Mouse (Mus musculus): Measurements from ENCODE around the gene Mrnip. TPM values are rescaled to one million over a fixed set of nuclear protein-coding genes. Genes with fewer than 3 reads are reported as not detected.
A peak's percentile ranks its signal among the peaks of the same experiment; 100 is the strongest.

The Mrnip gene
- polyA plus RNA-seq, 1 experiment from 2014 or later: 33.7 TPM

DNA sequence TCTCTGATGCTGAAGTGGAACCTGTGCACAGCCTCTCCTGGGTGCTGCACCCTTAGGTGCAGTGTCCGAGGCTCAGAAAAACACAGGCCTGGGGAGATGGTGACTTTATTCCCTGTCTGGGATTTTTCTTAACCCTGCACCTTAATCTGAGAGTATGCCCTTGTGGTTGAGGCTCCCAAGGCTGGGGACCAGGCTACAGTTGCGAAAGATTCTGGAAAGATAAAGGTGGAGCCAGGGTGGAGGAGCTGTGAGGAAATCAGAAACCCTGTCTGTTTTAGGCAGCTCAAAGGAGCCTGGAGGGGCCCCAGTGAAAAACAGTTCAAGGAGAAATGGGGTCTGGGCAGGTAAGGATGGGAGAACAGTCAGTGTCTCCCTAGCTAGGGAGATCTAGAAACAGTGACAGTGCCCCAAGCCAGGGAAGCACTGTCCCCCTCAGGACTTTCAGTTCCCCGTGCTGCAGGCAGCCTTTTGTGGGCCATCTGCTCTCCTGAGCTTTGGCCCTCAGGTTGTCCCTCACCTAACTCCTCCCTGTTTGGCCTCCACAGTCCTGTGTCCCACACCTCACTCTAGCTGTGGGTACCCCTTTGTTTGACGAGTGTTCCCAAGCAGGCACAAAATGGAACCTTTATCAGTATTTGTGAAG is 42.6 kb downstream of the Mrnip start:
- 78% methylated on average over 4 of the region's 4 CpGs for WGBS
- ATAC-seq: no peak
- H3K27ac ChIP-seq (ENCODE audit: low read length): no peak overlapping the region

DNA sequence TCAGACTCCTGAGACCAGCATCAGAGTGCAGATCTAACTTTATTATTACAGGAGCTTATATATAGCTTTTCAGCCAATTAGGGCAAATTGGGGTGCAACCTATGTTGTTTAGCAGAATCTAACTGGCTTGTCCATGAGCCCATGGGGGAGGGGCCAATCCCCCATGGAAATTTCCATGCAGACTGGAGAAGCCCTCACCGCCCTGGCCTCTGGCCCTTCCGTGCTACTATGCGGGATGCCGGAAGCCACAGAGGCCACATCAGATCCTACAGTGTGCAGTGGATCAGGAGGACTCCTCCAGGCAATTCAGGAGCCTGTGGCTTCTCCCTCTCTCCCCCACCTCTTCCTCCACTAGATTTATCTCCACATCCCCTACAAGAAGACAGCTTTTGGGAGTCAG is 43.6 kb downstream of the Mrnip start:
- no peak overlapping the region for H3K4me2 ChIP-seq (ENCODE audit: low read length)
- ATAC-seq: no peak
- no peak overlapping the region for H3K27ac ChIP-seq (ENCODE audit: low read length)
- WGBS: 69% methylated on average over 4 of the region's 4 CpGs
- H3K27me3 ChIP-seq (replicated peaks; ENCODE audit: control insufficient read depth, insufficient read depth, low read length): no peaks in the 10 kb centered on the region
- H3K4me3 ChIP-seq (replicated peaks; ENCODE audit: low read length): no peak overlapping the region
- no peak overlapping the region for H3K9ac ChIP-seq (replicated peaks; ENCODE audit: low read depth, low read length)
- peaks cover 4% of the 10 kb centered on the region for H3K4me1 ChIP-seq (replicated peaks; ENCODE audit: control insufficient read depth, insufficient read depth, low read length)
- H3K36me3 ChIP-seq (ENCODE audit: control insufficient read depth, insufficient read depth): no peaks in the 10 kb centered on the region
- no peaks in the 10 kb centered on the region for H3K9me3 ChIP-seq (ENCODE audit: control insufficient read depth, low read length)

More for the DNA sequence above, 42.6 kb downstream of the Mrnip start:
- no peak overlapping the region for H3K9ac ChIP-seq (replicated peaks; ENCODE audit: low read depth, low read length)
- H3K4me2 ChIP-seq (ENCODE audit: low read length): no peak overlapping the region
- no peaks in the 10 kb centered on the region for H3K27me3 ChIP-seq (replicated peaks; ENCODE audit: control insufficient read depth, insufficient read depth, low read length)
- no peaks in the 10 kb centered on the region for H3K36me3 ChIP-seq (ENCODE audit: control insufficient read depth, insufficient read depth)
- no peak overlapping the region for H3K4me3 ChIP-seq (replicated peaks; ENCODE audit: low read length)
- no peaks in the 10 kb centered on the region for H3K9me3 ChIP-seq (ENCODE audit: control insufficient read depth, low read length)
- peaks cover 2% of the 10 kb centered on the region; the same call in 1 of the 2 replicates for H3K4me1 ChIP-seq (replicated peaks; ENCODE audit: control insufficient read depth, insufficient read depth, low read length)

DNA sequence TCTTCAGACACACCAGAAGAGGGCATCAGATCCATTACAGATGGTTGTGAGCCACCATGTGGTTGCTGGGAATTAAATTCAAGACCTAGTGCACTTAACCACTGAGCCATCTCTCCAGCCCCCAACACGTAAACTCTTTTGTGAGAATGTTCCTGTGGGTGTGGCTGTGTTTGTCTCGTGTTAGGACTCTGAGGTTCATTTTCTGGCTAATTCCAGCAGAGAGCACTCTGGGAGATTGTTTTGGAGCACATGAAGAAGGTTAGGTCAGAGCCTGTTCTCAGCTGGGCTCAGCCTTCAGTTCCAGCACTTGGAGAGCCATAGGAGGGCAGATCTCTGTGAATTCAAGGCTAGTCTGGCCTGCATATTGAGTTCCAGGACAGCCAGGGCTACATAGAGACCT is 45.6 kb downstream of the Mrnip start:
- Histone ChIP-seq H3K9me3 (ENCODE audit: control insufficient read depth, low read length) (no peaks in the 10 kb centered on the region), H3K4me3 (replicated peaks; ENCODE audit: low read length) (no peak overlapping the region), H3K27ac (ENCODE audit: low read length) (no peak overlapping the region), H3K4me1 (replicated peaks; ENCODE audit: control insufficient read depth, insufficient read depth, low read length) (peaks cover 16% of the 10 kb centered on the region), H3K36me3 (ENCODE audit: control insufficient read depth, insufficient read depth) (no peaks in the 10 kb centered on the region), H3K9ac (replicated peaks; ENCODE audit: low read depth, low read length) (no peak overlapping the region), H3K27me3 (replicated peaks; ENCODE audit: control insufficient read depth, insufficient read depth, low read length) (no peaks in the 10 kb centered on the region), H3K4me2 (ENCODE audit: low read length) (no peak overlapping the region)
- 36% methylated on average over 2 of the region's 2 CpGs for WGBS
- no peak for ATAC-seq

DNA sequence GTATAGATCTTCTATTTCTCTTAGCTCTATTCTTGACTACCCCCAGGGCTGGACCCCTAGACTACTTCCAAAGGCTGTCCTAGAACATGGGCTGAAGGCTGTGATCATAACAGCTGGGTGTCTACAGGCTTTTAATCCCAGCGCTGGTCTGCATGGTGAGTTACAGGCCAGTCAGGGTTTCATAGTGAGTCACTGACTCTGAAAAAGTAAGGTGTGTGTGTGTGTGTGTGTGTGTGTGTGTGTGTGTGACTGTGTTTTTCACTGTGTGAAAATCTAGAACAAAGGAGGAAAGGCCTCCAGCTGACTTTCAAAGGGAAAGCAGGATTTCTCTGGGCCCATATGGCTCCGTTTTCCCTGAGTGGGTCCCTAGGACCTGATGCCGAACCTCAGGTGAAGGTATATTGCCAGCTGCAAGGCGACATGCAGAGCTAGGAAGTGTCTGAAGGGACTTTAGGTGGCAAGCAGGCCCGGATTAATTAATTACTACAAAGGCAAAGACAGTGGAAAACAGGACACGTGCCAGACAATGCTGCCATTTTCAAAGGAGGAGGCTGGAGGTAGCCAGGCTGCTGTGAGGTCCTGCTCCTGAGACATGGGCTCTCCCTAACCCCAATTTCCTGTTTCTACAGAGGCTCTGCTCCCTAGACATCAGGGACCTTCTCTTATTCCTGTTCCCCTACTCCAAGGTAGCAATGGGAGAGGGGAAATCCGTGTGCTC is 48.5 kb downstream of the Mrnip start:
- no peak for ATAC-seq
- Histone ChIP-seq H3K27me3 (replicated peaks; ENCODE audit: control insufficient read depth, insufficient read depth, low read length) (no peaks in the 10 kb centered on the region), H3K4me1 (replicated peaks; ENCODE audit: control insufficient read depth, insufficient read depth, low read length) (peaks cover 34% of the 10 kb centered on the region), H3K9me3 (ENCODE audit: control insufficient read depth, low read length) (no peaks in the 10 kb centered on the region), H3K27ac (ENCODE audit: low read length) (no peak overlapping the region), H3K9ac (replicated peaks; ENCODE audit: low read depth, low read length) (0 out of 2 replicates have a peak overlapping the region, but pooled peaks have one; percentile 12), H3K4me3 (replicated peaks; ENCODE audit: low read length) (no peak overlapping the region), H3K36me3 (ENCODE audit: control insufficient read depth, insufficient read depth) (no peaks in the 10 kb centered on the region), H3K4me2 (ENCODE audit: low read length) (peak overlapping the region; percentile 93)
- WGBS: 38% methylated on average over 7 of the region's 7 CpGs

DNA sequence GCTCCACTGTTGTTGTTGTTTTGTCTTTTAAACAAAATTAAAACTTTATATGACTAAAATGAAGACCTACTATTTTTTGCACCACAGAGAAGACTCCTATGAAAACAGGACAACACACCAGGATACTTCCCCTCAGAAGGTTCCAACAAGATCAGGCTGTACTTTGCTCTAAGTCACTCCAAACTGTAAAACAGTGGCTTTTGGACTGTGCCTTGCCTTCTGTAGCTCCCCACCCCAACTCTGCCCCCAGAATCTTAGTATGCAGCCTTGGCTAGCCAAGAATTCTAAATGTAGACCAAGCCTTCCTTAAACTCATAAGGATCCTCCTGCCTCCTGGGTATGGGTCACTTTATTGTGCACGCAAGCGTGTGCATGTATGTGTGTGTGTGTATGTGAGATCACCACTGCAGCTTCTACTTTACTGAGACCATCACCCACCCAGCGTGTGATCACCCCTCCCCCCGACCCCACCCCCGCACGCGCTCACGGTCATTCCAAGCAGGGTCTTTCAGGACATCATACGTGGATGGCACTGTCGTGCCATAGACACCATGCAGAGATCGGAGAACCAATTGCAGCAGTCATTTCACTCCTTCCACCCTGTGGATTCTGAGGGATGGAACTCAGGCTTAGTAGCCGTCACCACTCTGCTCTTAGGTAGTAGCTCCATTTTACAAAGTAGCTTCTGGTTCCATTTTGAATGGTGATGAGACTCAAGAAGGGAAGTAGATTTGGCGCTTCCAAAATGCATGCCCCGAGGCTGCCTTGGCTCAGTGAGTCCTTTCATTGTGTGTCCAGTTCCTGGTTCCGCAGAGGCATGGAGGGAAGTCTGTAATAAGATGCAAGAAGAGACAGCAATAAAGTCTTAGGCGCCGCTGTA is 49.8 kb downstream of the Mrnip start:
- Histone ChIP-seq H3K4me1 (replicated peaks; ENCODE audit: control insufficient read depth, insufficient read depth, low read length) (peaks cover 36% of the 10 kb centered on the region), H3K4me2 (ENCODE audit: low read length) (peak overlapping the region; percentile 93), H3K36me3 (ENCODE audit: control insufficient read depth, insufficient read depth) (no peaks in the 10 kb centered on the region), H3K27ac (ENCODE audit: low read length) (peak overlapping the region; percentile 93), H3K9me3 (ENCODE audit: control insufficient read depth, low read length) (no peaks in the 10 kb centered on the region), H3K9ac (replicated peaks; ENCODE audit: low read depth, low read length) (peak overlapping the region; percentile 99), H3K27me3 (replicated peaks; ENCODE audit: control insufficient read depth, insufficient read depth, low read length) (no peaks in the 10 kb centered on the region), H3K4me3 (replicated peaks; ENCODE audit: low read length) (peak overlapping the region; percentile 89)
- 4% methylated on average over 17 of the region's 17 CpGs for WGBS
- ATAC-seq: peak; percentile 5; the same call in 1 of the 2 replicates

DNA sequence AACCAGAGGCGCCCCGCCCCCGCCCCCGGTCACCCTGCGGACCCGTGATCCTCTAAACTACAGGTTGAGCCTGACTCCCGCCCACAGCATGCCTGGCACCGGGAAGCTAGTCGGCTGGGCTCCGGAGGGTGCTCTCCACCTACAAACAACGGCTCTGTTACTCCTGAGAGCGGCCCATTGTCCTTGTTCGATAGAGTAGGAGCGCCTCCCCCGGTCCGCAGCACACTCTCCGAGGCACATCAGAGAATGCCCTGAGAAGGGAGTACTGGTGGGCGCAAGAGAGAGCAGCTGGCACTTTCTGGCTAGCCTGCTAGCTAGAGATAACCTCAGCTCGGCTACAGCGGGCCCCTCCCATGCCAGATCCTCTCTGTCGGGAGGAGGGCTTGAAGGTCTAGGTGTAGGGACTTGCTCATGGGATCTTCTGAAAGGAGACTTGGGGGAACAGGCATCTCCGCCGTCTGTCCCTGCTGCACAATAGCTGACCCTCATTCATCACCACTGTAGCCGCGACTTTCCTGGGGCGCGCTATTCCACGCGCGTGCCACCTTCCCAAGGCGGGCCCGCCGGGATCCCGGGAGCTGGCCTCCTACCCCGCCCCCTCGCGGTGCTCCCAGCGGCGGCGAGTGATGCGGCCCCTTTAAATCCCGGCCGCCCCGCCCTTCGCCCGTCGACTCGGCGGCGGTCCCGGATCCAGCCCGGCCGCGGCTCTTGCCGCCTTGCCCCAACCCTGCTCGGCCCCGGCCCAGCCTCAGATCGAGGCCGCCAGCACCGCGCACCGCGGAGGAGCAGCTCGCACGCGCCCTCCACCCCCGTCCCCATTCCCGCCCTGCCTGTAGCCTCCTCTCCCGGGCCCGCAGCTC is 50.7 kb downstream of the Mrnip start:
- Histone ChIP-seq H3K4me2 (ENCODE audit: low read length) (peak overlapping the region; percentile 93), H3K27me3 (replicated peaks; ENCODE audit: control insufficient read depth, insufficient read depth, low read length) (no peaks in the 10 kb centered on the region), H3K4me3 (replicated peaks; ENCODE audit: low read length) (peak overlapping the region; percentile 89), H3K4me1 (replicated peaks; ENCODE audit: control insufficient read depth, insufficient read depth, low read length) (peaks cover 36% of the 10 kb centered on the region), H3K36me3 (ENCODE audit: control insufficient read depth, insufficient read depth) (no peaks in the 10 kb centered on the region), H3K27ac (ENCODE audit: low read length) (peak overlapping the region; percentile 93), H3K9me3 (ENCODE audit: control insufficient read depth, low read length) (no peaks in the 10 kb centered on the region), H3K9ac (replicated peaks; ENCODE audit: low read depth, low read length) (peak overlapping the region; percentile 99)
- peak; percentile 85 for ATAC-seq
- WGBS: under 1% methylated on average over 64 of the region's 70 CpGs

DNA sequence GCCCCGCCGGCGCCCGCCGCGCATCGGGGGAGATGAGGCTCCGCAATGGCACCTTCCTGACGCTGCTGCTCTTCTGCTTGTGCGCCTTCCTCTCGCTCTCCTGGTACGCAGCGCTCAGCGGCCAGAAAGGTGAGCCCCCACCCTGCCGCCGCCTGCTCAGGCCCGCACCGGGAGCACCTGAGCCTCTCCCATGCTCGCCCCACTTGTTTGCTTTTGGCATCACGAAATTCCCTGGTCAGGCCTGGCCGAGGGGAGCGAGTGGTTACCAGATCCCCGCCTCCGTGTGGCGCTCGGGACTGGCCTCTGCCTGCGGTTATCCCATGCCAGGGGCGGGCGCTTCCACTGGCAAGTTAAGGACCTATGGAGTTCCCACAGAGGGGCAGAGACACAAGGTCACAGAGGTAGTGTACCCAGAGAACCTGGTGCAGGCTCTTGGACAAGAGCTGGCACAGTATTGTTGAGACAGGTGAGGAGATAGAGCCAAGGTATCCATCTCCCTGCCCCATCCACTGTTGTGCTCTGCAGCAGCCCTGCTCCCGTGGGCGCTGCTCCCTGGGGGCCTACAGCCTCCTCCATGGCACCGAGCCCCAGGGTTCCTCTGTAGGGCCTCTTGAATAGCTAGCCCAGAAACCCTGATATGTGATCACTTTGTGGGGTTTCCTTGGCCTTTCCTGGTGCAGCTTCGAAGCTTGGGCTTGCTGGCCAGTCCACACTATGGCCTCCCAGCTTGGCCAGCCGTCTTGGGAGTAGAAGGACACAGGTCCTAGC is 51.6 kb downstream of the Mrnip start:
- 3% methylated on average over 33 of the region's 34 CpGs for WGBS
- peak; percentile 19 for ATAC-seq

DNA sequence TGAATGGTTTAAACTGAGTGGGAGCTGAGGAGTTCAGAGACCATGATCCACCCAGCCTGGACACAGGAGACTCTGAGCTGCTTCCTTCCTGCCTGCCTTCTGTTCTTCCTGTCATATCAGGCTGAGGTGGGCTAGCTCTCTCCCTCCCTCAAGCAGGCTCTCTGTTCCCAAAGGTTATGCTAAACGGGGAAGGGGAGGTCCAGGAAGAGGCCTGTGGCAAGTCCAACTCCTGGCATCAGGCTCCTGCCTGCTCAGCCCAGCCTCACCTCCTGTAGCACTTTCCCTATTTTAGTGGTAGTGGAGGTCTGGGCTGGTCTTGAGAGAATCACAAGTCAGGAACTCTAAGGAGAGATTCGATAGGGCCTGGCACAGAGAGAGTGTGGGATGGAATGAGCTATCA is 52.2 kb downstream of the Mrnip start:
- WGBS: 39% methylated on average over 2 of the region's 2 CpGs
- peak overlapping the region; percentile 99 for H3K9ac ChIP-seq (replicated peaks; ENCODE audit: low read depth, low read length)
- H3K9me3 ChIP-seq (ENCODE audit: control insufficient read depth, low read length): no peaks in the 10 kb centered on the region
- no peak for ATAC-seq
- H3K36me3 ChIP-seq (ENCODE audit: control insufficient read depth, insufficient read depth): peaks cover 2% of the 10 kb centered on the region; the same call in 1 of the 2 replicates
- H3K27me3 ChIP-seq (replicated peaks; ENCODE audit: control insufficient read depth, insufficient read depth, low read length): no peaks in the 10 kb centered on the region
- peaks cover 47% of the 10 kb centered on the region for H3K4me1 ChIP-seq (replicated peaks; ENCODE audit: control insufficient read depth, insufficient read depth, low read length)
- H3K4me2 ChIP-seq (ENCODE audit: low read length): peak overlapping the region; percentile 93
- no peak overlapping the region for H3K27ac ChIP-seq (ENCODE audit: low read length)
- H3K4me3 ChIP-seq (replicated peaks; ENCODE audit: low read length): peak overlapping the region; percentile 89

More for the DNA sequence above, 51.6 kb downstream of the Mrnip start:
- H3K9me3 ChIP-seq (ENCODE audit: control insufficient read depth, low read length): no peaks in the 10 kb centered on the region
- peaks cover 44% of the 10 kb centered on the region for H3K4me1 ChIP-seq (replicated peaks; ENCODE audit: control insufficient read depth, insufficient read depth, low read length)
- H3K4me3 ChIP-seq (replicated peaks; ENCODE audit: low read length): peak overlapping the region; percentile 89
- H3K9ac ChIP-seq (replicated peaks; ENCODE audit: low read depth, low read length): peak overlapping the region; percentile 99
- no peaks in the 10 kb centered on the region for H3K27me3 ChIP-seq (replicated peaks; ENCODE audit: control insufficient read depth, insufficient read depth, low read length)
- H3K4me2 ChIP-seq (ENCODE audit: low read length): peak overlapping the region; percentile 93
- peaks cover 1% of the 10 kb centered on the region; the same call in 1 of the 2 replicates for H3K36me3 ChIP-seq (ENCODE audit: control insufficient read depth, insufficient read depth)
- peak overlapping the region; percentile 93 for H3K27ac ChIP-seq (ENCODE audit: low read length)

Measured in forebrain, embryonic 16.5 days (tissue).